Mouse (Mus musculus): ENCODE measurements around the gene Gabbr2. TPM values are rescaled to one million over a fixed set of nuclear protein-coding genes. Genes with fewer than 3 reads are reported as not detected.
A peak's percentile ranks its signal among the peaks of the same experiment; 100 is the strongest.

The Gabbr2 gene
- total and polyA plus RNA-seq, 2 experiments from 2014 or later = 17.7 to 98.9 TPM

DNA sequence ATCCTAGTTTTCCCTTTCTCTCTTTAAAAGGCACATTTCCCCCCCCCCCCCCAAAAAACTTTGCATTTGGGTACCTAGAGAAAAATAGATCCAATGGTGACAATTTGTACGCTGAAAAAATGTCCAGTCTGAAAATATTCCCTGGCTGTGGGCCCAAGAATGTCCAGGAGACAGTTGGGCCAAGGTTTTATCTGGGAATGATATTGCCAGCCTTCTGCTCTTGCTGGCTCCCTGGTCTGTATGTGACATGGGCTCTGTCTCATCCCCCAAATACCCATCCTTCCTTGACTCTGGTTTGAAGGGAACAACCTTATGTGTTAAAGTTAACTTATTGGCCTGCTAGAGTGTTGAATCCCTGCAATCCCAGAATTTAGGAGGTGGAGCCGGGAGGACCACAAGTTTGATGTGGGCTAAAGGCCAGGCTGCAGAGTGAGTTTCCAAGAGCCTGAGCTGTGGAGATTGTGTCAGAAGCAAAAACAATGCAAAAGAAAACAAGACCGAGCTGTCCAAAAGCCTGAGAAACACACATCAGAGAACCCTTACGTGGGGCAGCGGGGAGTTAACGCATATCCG is 247.0 kb downstream of the Gabbr2 start:
- H3K4me3 ChIP-seq (ENCODE audit: low read length) = no peak overlapping the region
- H3K4me1 ChIP-seq (ENCODE audit: insufficient read depth, low read length) = peaks cover 12% of the 10 kb centered on the region; the same call in 1 of the 2 replicates
- no peaks in the 10 kb centered on the region for H3K9me3 ChIP-seq (ENCODE audit: low read length)
- H3K27me3 ChIP-seq (ENCODE audit: insufficient read depth, low read length) = no peaks in the 10 kb centered on the region
- H3K27ac ChIP-seq = no peak overlapping the region
- no peak overlapping the region for H3K9ac ChIP-seq (replicated peaks; ENCODE audit: low read length)
- DNase-seq (ENCODE audit: low spot score) = no peak
- 72% methylated on average over 7 of the region's 7 CpGs for WGBS
- TF ChIP-seq CTCF (IDR thresholded peaks at IDR 0.05; ENCODE audit: low read depth) = no peak
- ATAC-seq = no peak
- no peak overlapping the region for H3K4me2 ChIP-seq (ENCODE audit: low read depth, low read length)
- no peaks in the 10 kb centered on the region for H3K36me3 ChIP-seq (ENCODE audit: insufficient read depth, low read length)

DNA sequence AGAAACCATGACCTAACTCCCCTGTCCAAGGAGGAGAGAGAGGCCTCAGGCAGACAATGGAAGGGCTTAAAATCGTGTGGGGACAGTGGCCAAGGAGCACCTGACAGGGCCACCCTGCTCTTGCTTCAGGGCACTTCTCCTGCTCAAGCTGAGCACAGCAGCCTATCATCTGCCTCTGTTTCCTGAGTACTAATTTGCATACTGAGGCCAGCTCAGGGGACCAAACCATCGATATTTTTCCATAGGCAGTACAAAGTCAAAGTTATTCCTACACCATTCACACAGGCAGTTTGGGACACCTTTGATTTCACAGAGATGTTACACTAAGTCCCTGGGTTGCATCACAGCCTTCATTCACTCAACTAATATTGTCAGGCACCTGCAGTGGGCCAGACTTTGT is 249.1 kb downstream of the Gabbr2 start:
- no peak overlapping the region for H3K4me2 ChIP-seq (ENCODE audit: low read depth, low read length)
- WGBS = 7% methylated on average over 2 of the region's 2 CpGs
- no peak for ATAC-seq

DNA sequence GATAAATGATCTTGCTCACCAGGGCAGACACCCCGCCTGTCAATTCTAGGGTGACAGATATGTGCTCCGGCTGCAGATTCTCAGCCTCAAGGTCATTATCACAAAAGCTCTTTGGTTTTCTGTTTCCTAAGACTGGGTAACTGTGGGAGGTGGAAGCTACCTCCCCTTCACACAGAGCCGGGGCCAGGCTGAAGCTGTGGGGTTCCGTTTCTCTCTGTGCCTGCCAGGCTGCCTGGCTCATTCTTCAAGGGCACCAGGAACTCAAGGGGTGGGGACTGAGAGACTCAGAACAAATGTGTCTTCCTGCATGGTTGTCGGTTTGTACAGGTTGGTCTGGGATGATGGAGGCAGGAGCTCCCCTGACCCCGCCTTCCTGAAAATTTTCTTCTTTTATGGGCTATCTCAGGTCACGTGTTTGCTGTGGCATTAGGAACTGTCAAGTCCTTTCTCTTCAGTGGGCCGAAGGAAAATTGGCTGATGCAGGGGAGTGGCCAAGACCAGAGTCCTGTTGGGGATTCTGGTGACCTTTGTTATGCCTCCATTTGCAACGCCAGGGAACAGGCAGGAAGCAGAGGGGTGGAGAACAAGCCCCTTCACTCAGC is 254.7 kb downstream of the Gabbr2 start:
- peak overlapping the region; percentile 54; the same call in 1 of the 2 replicates for H3K27ac ChIP-seq

More for the DNA sequence above, 249.1 kb downstream of the Gabbr2 start:
- Histone ChIP-seq H3K4me3 (ENCODE audit: low read length) (no peak overlapping the region), H3K36me3 (ENCODE audit: insufficient read depth, low read length) (no peaks in the 10 kb centered on the region), H3K4me1 (ENCODE audit: insufficient read depth, low read length) (peaks cover 12% of the 10 kb centered on the region; the same call in 1 of the 2 replicates), H3K27me3 (ENCODE audit: insufficient read depth, low read length) (no peaks in the 10 kb centered on the region), H3K27ac (no peak overlapping the region), H3K9ac (replicated peaks; ENCODE audit: low read length) (no peak overlapping the region), H3K9me3 (ENCODE audit: low read length) (no peaks in the 10 kb centered on the region)
- DNase-seq (ENCODE audit: low spot score) = no peak
- no peak for TF ChIP-seq CTCF (IDR thresholded peaks at IDR 0.05; ENCODE audit: low read depth)

DNA sequence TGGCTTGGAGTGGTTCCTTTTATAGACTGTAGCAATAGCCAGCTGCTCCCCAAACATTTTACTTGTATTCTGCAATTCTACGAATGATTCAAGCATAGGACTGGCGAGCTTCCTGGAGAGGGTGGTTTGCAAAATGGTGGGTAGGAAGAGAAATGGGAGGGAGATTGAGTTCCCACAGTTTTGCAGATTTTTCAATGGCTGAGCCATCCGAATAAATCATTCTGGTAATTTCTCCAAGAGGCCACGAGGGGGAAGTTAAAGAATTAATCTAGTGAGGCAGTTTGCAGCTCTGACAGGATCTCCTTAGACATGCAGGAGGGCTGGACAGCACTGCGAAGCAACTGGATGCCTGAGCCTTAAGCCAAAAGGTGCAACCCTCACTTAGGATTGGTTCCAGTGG is 256.8 kb downstream of the Gabbr2 start:
- 52% methylated on average over 5 of the region's 5 CpGs for WGBS
- peaks cover 7% of the 10 kb centered on the region for H3K4me1 ChIP-seq (ENCODE audit: insufficient read depth, low read length)
- TF ChIP-seq CTCF (IDR thresholded peaks at IDR 0.05; ENCODE audit: low read depth) = peak; percentile 42; the same call in 1 of the 2 replicates
- DNase-seq (ENCODE audit: low spot score) = peak; percentile 69
- H3K9ac ChIP-seq (replicated peaks; ENCODE audit: low read length) = no peak overlapping the region
- H3K9me3 ChIP-seq (ENCODE audit: low read length) = no peaks in the 10 kb centered on the region
- no peak overlapping the region for H3K4me3 ChIP-seq (ENCODE audit: low read length)
- no peak for ATAC-seq
- no peaks in the 10 kb centered on the region; the same call in 1 of the 2 replicates for H3K36me3 ChIP-seq (ENCODE audit: insufficient read depth, low read length)
- no peak overlapping the region for H3K4me2 ChIP-seq (ENCODE audit: low read depth, low read length)
- H3K27me3 ChIP-seq (ENCODE audit: insufficient read depth, low read length) = no peaks in the 10 kb centered on the region
- H3K27ac ChIP-seq = no peak overlapping the region

More for the DNA sequence above, 254.7 kb downstream of the Gabbr2 start:
- 34% methylated on average over 9 of the region's 9 CpGs for WGBS
- ATAC-seq (peak; percentile 24; the same call in 1 of the 2 replicates), DNase-seq (ENCODE audit: low spot score) (peak; percentile 29)
- TF ChIP-seq CTCF (IDR thresholded peaks at IDR 0.05; ENCODE audit: low read depth) = no peak
- no peak overlapping the region for H3K9ac ChIP-seq (replicated peaks; ENCODE audit: low read length)
- no peaks in the 10 kb centered on the region for H3K27me3 ChIP-seq (ENCODE audit: insufficient read depth, low read length)
- H3K9me3 ChIP-seq (ENCODE audit: low read length) = no peaks in the 10 kb centered on the region
- H3K4me3 ChIP-seq (ENCODE audit: low read length) = no peak overlapping the region
- peaks cover 5% of the 10 kb centered on the region; the same call in 1 of the 2 replicates for H3K4me1 ChIP-seq (ENCODE audit: insufficient read depth, low read length)
- H3K4me2 ChIP-seq (ENCODE audit: low read depth, low read length) = no peak overlapping the region
- H3K36me3 ChIP-seq (ENCODE audit: insufficient read depth, low read length) = no peaks in the 10 kb centered on the region; the same call in 1 of the 2 replicates

DNA sequence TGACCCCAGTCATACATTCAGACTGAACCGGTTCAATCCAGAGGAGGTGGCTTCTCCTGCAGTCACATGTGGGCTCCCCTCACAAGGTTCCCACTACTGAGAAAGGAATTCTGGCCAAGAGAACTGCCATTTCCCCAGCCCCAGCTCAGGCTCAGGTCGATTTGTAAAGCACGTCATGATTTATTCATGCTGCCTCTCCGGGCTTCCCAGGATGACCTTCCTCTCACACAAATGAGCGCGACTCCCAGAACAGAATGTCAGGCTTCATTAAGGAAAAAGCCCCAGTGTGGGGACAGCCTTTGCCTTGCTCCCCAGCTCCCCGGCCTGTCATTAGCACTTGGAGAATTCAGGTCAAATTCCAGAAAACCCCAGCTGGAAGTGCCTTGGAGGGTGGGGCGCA is 260.1 kb downstream of the Gabbr2 start:
- DNase-seq (ENCODE audit: low spot score) = peak; percentile 62
- H3K9me3 ChIP-seq (ENCODE audit: low read length) = no peaks in the 10 kb centered on the region
- H3K27ac ChIP-seq = peak overlapping the region; percentile 54; the same call in 1 of the 2 replicates
- H3K4me1 ChIP-seq (ENCODE audit: insufficient read depth, low read length) = peaks cover 18% of the 10 kb centered on the region
- peak; percentile 36 for ATAC-seq
- WGBS = 15% methylated on average over 8 of the region's 8 CpGs
- TF ChIP-seq CTCF (IDR thresholded peaks at IDR 0.05; ENCODE audit: low read depth) = no peak
- H3K4me2 ChIP-seq (ENCODE audit: low read depth, low read length) = no peak overlapping the region
- no peak overlapping the region for H3K9ac ChIP-seq (replicated peaks; ENCODE audit: low read length)
- no peaks in the 10 kb centered on the region; the same call in 1 of the 2 replicates for H3K36me3 ChIP-seq (ENCODE audit: insufficient read depth, low read length)
- no peaks in the 10 kb centered on the region for H3K27me3 ChIP-seq (ENCODE audit: insufficient read depth, low read length)
- H3K4me3 ChIP-seq (ENCODE audit: low read length) = no peak overlapping the region

DNA sequence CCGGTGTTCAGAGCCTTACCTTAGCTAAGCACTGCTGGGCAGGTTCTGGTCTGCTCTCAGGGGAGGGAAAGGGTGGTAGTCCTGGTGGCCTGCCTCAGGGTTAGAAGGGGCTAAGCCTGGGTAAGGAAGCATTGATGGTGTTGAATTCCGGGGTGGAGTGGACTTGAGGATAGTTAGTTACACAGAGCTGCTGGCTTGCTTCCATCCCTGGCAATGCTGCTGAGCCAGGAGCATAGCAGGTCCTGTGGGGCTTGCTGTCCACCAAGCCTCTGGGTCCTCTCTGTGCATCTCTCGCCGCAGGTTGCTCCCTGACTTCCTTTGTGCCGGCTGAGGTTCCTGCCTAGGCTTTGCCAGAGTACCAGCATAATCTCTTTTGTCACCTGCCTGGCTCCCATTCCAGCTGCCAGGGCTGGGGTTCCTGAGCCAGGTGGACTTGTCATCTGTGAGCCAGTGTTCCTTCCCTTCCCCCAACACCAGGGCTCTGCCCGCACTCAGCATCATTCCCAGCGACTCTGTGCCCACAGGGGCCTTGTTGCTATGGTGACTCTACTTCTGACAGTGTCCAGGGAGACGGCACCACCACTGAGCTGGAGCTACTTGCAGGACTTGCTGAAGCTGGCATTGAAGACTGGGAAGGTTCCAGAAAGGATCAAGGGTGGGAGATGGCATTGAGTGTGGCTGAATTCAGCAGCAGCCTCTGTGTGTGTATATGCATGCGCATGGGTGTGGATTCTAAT is 262.2 kb downstream of the Gabbr2 start:
- H3K4me3 ChIP-seq (ENCODE audit: low read length) = no peak overlapping the region
- H3K9me3 ChIP-seq (ENCODE audit: low read length) = no peaks in the 10 kb centered on the region
- no peak overlapping the region for H3K9ac ChIP-seq (replicated peaks; ENCODE audit: low read length)
- no peaks in the 10 kb centered on the region for H3K27me3 ChIP-seq (ENCODE audit: insufficient read depth, low read length)
- no peaks in the 10 kb centered on the region; the same call in 1 of the 2 replicates for H3K36me3 ChIP-seq (ENCODE audit: insufficient read depth, low read length)
- H3K4me1 ChIP-seq (ENCODE audit: insufficient read depth, low read length) = peaks cover 18% of the 10 kb centered on the region
- no peak for TF ChIP-seq CTCF (IDR thresholded peaks at IDR 0.05; ENCODE audit: low read depth)
- WGBS = 41% methylated on average over 9 of the region's 9 CpGs
- DNase-seq (ENCODE audit: low spot score) (peak; percentile 81), ATAC-seq (peak; percentile 85)
- peak overlapping the region; percentile 51; the same call in 1 of the 2 replicates for H3K27ac ChIP-seq
- H3K4me2 ChIP-seq (ENCODE audit: low read depth, low read length) = no peak overlapping the region
